Mouse (Mus musculus) limb, embryonic 10.5 days (tissue): ENCODE measurements at regions not wholly inside any gene's neighbourhood (a gene's known extent, or its start where the extent isn't known, plus 50 kb on each side); places are given as distances from the start of the nearest gene placed in this dataset.

Source experiments
- DNase-seq: peaks from one replicate; pipeline ENCODE4 v3.0.0-alpha.2; 2017; ENCODE audit warnings: low spot score
- H3K27ac ChIP-seq: fragments of 300-500 bp; sonication (generic); 2 replicates; pipeline ENCODE4 v1.5.1; 2016; ENCODE audit warnings: mild to moderate bottlenecking
- H3K27me3 ChIP-seq: fragments of 300-500 bp; sonication (generic); 2 replicates; pipeline ENCODE4 v1.6.1; 2016; ENCODE audit warnings: low read depth, mild to moderate bottlenecking; ENCODE audit not compliant: poor library complexity, severe bottlenecking
- H3K36me3 ChIP-seq: fragments of 300-500 bp; sonication (generic); 2 replicates; pipeline ENCODE4 v1.6.1; 2016; ENCODE audit warnings: mild to moderate bottlenecking, moderate library complexity
- H3K4me1 ChIP-seq: fragments of 300-500 bp; sonication (generic); 2 replicates; pipeline ENCODE4 v1.6.1; 2016
- H3K4me3 ChIP-seq: fragments of 300-500 bp; sonication (generic); 2 replicates; pipeline ENCODE4 v1.5.1; 2016; ENCODE audit warnings: mild to moderate bottlenecking, moderate library complexity
- H3K9me3 ChIP-seq: fragments of 300-500 bp; sonication (generic); replicated peaks from 2 replicates; pipeline ENCODE4 v1.6.1; 2016; ENCODE audit warnings: mild to moderate bottlenecking
- WGBS: fragments of 180-500 bp; shearing (Covaris S2); methylation state at CpG from one replicate; pipeline ENCODE4 v1.1.7; 2016; 5-methylcytosine and 5-hydroxymethylcytosine counted together

GRCm38 (mm10) chr8:44819270-44819669 is 116.0 kb upstream of the Fat1 start:
- DNase-seq: no peak
- H3K27me3 ChIP-seq: no peaks in the 10 kb centered on the region
- H3K36me3 ChIP-seq: no peaks in the 10 kb centered on the region
- no peak overlapping the region for H3K27ac ChIP-seq
- H3K4me1 ChIP-seq: no peaks in the 10 kb centered on the region
- WGBS: 90% methylated on average over 3 of the region's 3 CpGs
- H3K4me3 ChIP-seq: no peak overlapping the region
- no peaks in the 10 kb centered on the region; the same call in 1 of the 2 replicates for H3K9me3 ChIP-seq

DNA sequence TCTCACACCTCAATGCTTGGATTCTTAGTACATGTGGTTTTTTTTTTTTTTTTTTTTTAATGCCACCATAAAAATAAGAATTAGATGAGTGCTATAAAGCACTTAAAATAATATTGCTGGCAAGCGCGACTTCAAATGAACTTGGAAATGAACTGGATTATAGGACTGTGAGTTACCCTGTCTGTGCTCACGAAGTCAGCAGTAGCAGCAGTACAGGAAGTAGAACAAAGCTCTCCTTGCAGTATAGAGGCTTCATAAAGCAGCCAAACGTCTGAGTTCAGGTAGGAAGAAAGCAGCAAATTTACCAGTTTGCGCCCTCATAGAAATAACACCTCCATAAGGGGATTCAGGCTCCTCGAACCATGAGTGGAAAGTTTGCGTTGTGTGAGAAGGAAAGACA is 115.6 kb upstream of the Fat1 start:
- Histone ChIP-seq H3K36me3 (no peaks in the 10 kb centered on the region), H3K4me1 (no peaks in the 10 kb centered on the region), H3K9me3 (no peaks in the 10 kb centered on the region; the same call in 1 of the 2 replicates), H3K27ac (no peak overlapping the region), H3K4me3 (no peak overlapping the region), H3K27me3 (no peaks in the 10 kb centered on the region)
- no peak for DNase-seq
- 88% methylated on average over 7 of the region's 7 CpGs for WGBS

DNA sequence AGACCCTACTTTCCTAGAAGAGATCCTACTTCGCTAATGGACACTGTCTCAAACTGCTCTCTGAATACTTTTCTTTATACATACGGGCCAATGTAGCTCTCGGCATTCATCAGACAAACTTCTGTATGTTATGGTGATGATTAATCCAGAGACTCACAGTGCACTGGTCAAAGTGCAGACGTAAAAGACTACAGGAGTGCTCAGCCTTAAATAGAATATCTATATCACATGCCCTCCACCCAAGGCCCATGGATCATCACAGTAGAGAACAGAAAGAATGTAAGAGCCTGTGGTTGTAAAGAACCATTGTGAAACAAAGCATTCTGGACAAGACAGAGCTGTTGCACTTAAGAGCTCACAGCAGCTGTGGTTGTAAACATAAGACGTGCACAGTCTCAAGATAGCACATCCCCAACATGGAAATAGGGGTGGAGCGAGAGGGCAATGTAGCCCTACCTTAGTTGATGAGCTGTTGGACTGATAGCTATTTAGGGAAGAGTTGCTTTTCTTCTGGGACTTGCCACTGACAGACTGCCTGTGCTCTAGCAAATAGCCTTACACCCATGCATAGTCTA is 110.0 kb upstream of the Fat1 start:
- Histone ChIP-seq H3K4me3 (no peak overlapping the region), H3K27me3 (no peaks in the 10 kb centered on the region), H3K4me1 (no peaks in the 10 kb centered on the region), H3K9me3 (no peaks in the 10 kb centered on the region; the same call in 1 of the 2 replicates), H3K36me3 (no peaks in the 10 kb centered on the region), H3K27ac (no peak overlapping the region)
- WGBS: 90% methylated on average over 6 of the region's 6 CpGs
- no peak for DNase-seq

DNA sequence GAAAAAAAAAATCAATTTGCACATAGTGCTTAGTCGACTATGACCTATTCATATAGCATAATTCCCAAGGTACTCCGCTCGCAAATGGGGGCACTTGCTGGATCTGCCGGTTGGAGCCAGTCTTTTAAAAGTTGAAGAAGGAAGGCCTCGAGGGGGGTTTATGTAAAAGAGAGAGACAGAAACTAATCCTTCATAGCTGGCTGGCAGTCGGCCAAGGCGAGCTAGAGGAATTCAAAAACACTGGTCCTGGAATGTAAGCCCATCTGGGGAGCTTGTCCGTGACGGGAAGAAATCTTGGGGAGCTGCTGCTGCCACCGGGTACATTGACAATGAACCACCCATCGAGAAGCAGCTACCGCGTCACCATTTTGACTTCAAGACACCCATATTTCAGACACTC is 108.3 kb upstream of the Fat1 start:
- Histone ChIP-seq H3K27ac (no peak overlapping the region), H3K4me3 (no peak overlapping the region), H3K4me1 (no peaks in the 10 kb centered on the region), H3K9me3 (no peaks in the 10 kb centered on the region; the same call in 1 of the 2 replicates), H3K36me3 (no peaks in the 10 kb centered on the region), H3K27me3 (no peaks in the 10 kb centered on the region)
- WGBS: 70% methylated on average over 13 of the region's 13 CpGs
- DNase-seq: no peak

DNA sequence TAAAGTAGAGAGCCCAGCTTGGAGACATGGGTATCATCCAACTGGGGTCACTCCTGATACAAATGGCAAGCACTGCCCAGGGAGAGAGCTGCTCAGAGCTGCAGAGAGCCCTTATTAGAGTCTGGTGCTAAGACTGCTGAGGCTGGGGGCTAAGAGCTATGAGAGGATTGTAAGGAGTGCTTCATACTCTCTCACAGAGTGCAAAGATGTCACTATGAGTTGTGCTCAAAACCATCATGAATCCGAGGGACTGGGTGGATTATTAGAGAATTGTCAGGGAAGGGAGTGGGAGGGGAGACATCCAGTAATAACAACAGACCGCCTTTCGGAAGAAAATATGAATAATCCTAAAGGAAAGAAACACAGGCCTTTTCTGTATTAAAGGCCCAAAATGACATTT is 107.2 kb upstream of the Fat1 start:
- Histone ChIP-seq H3K27ac (no peak overlapping the region), H3K9me3 (no peaks in the 10 kb centered on the region; the same call in 1 of the 2 replicates), H3K4me1 (no peaks in the 10 kb centered on the region), H3K4me3 (no peak overlapping the region), H3K27me3 (no peaks in the 10 kb centered on the region), H3K36me3 (no peaks in the 10 kb centered on the region)
- 91% methylated on average over 3 of the region's 3 CpGs for WGBS
- DNase-seq: no peak

GRCm38 (mm10) chr8:44838431-44838830 is 96.8 kb upstream of the Fat1 start:
- 94% methylated on average over 8 of the region's 8 CpGs for WGBS
- Histone ChIP-seq H3K27me3 (no peaks in the 10 kb centered on the region), H3K9me3 (no peaks in the 10 kb centered on the region), H3K4me1 (peaks cover 3% of the 10 kb centered on the region; the same call in 1 of the 2 replicates), H3K36me3 (no peaks in the 10 kb centered on the region), H3K27ac (no peak overlapping the region), H3K4me3 (no peak overlapping the region)
- DNase-seq: no peak

DNA sequence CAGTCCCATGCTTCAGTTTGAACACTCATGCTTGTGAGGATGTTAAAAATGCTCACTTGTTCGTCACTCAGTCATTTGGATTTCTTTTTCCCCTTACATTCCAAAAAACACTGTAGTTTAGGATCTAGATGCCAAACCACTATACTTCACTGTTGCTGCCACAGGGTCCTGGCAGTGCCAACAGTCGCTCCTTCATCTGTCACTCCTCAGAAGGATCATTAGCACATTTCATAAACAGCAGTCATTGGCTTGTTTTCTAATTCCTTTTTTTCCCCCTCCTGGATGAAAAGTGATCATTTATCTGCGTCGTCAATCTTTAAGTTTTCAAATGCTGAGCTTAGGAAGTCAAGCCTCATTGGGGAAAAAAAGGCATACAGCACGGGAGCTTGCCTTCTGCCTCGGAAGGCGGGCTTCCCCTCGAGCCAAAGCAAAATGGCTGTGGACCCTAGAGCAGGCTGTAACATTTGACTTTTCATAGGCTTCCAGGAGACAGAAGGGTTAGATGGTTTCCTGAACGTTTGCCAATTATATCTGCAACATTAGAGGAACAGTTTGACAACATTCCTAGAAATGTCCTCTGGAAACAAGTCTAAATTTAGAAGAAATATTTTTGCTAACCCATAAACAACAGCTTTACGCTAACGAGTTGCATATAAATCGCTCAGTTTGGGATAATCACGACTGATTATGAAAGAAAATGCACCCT is 95.6 kb upstream of the Fat1 start:
- no peak for DNase-seq
- 82% methylated on average over 13 of the region's 13 CpGs for WGBS
- Histone ChIP-seq H3K27ac (no peak overlapping the region), H3K4me3 (no peak overlapping the region), H3K9me3 (no peaks in the 10 kb centered on the region), H3K36me3 (no peaks in the 10 kb centered on the region), H3K27me3 (no peaks in the 10 kb centered on the region), H3K4me1 (peaks cover 3% of the 10 kb centered on the region; the same call in 1 of the 2 replicates)

GRCm38 (mm10) chr8:44840646-44841045 is 94.6 kb upstream of the Fat1 start:
- Histone ChIP-seq H3K4me1 (peaks cover 3% of the 10 kb centered on the region; the same call in 1 of the 2 replicates), H3K27me3 (no peaks in the 10 kb centered on the region), H3K4me3 (no peak overlapping the region), H3K36me3 (no peaks in the 10 kb centered on the region), H3K9me3 (no peaks in the 10 kb centered on the region), H3K27ac (no peak overlapping the region)
- DNase-seq: no peak
- 68% methylated on average over 3 of the region's 3 CpGs for WGBS

DNA sequence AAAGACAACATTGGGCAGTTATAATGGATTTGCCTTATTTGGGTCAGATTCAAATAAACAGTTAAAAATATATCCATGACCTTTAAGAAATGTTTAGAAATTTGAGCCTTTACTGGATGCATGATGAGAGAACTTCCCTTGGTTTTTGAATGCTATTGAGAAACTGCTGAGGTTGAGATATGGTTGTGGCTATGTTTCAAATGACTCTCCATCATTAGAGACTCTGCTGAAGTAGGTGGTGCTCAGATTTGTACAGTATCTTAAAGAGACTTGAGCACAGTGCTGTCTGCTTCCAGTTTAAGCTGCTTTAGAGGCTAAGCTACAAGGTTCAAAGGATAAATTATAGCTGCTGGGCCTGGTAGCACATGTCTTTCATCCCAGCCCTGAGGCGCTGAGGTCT is 90.9 kb upstream of the Fat1 start:
- Histone ChIP-seq H3K4me1 (peaks cover 9% of the 10 kb centered on the region; the same call in 1 of the 2 replicates), H3K9me3 (no peaks in the 10 kb centered on the region), H3K4me3 (no peak overlapping the region), H3K36me3 (no peaks in the 10 kb centered on the region), H3K27me3 (no peaks in the 10 kb centered on the region), H3K27ac (no peak overlapping the region)
- 81% methylated on average over 1 of the region's 1 CpGs for WGBS
- no peak for DNase-seq

- no peak for DNase-seq
- H3K27ac ChIP-seq: no peak overlapping the region
- no peaks in the 10 kb centered on the region for H3K9me3 ChIP-seq
- 80% methylated on average over 4 of the region's 4 CpGs for WGBS
- H3K4me3 ChIP-seq: no peak overlapping the region
- no peaks in the 10 kb centered on the region for H3K36me3 ChIP-seq
- peaks cover 6% of the 10 kb centered on the region; the same call in 1 of the 2 replicates for H3K4me1 ChIP-seq
- H3K27me3 ChIP-seq: no peaks in the 10 kb centered on the region
Measured at GRCm38 (mm10) chr8:44852223-44852622, 83.0 kb upstream of the Fat1 start.

DNA sequence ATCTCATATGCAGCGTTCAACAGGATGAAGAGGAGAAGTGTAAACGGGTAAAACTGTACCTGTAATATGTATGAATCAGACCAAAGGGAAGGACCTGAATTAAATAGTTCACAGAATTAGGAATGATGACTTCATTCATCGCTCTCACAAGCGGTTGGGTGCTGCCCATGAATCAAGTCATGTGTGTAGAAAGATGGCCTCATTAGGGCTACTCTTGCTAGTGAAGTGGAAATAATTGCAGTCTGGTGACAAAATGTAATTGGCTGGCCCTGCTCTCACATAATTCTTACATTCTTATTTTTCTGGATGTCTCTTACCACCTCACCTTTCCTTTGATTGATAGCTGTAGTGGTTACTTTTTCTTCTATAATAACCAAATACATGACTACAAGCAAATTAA is 80.1 kb upstream of the Fat1 start:
- DNase-seq: no peak
- Histone ChIP-seq H3K27me3 (no peaks in the 10 kb centered on the region), H3K36me3 (no peaks in the 10 kb centered on the region), H3K27ac (no peak overlapping the region), H3K4me1 (no peaks in the 10 kb centered on the region), H3K4me3 (no peak overlapping the region), H3K9me3 (no peaks in the 10 kb centered on the region)
- 96% methylated on average over 4 of the region's 4 CpGs for WGBS

- Histone ChIP-seq H3K27ac (no peak overlapping the region), H3K4me1 (peaks cover 12% of the 10 kb centered on the region; the same call in 1 of the 2 replicates), H3K36me3 (no peaks in the 10 kb centered on the region), H3K4me3 (no peak overlapping the region), H3K9me3 (no peaks in the 10 kb centered on the region), H3K27me3 (no peaks in the 10 kb centered on the region)
- DNase-seq: no peak
- 74% methylated on average over 6 of the region's 6 CpGs for WGBS
Measured at GRCm38 (mm10) chr8:44867202-44867601, 68.0 kb upstream of the Fat1 start.

DNA sequence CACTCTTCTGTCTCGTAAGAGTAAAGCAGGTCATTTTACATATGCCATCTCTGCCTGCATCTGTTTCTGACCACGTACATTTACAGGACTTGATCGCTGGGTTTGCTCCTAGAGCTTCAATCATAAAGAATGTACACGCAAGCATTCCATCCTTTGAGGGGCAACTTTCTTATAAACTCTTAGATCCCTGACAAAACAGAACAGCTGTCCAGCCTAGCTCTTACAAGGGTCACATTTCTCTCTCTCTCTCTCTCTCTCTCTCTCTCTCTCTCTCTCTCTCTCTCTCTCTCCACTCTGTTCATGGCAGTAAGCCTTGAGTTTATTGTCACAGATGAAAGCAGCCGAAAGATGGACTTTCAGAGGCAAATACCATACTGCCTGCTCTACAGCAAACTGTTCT is 67.6 kb upstream of the Fat1 start:
- H3K36me3 ChIP-seq: no peaks in the 10 kb centered on the region
- H3K4me3 ChIP-seq: no peak overlapping the region
- H3K9me3 ChIP-seq: no peaks in the 10 kb centered on the region
- DNase-seq: no peak
- H3K27me3 ChIP-seq: no peaks in the 10 kb centered on the region
- 84% methylated on average over 5 of the region's 5 CpGs for WGBS
- H3K4me1 ChIP-seq: peaks cover 12% of the 10 kb centered on the region; the same call in 1 of the 2 replicates
- no peak overlapping the region for H3K27ac ChIP-seq
